Mouse (Mus musculus): ENCODE data around the gene Retreg3.
A peak's percentile ranks its signal among the peaks of the same experiment; 100 is the strongest.
"Not testable (repeated sequence)": the region's sequence is repeated elsewhere in the genome, so short reads cannot be mapped to it uniquely, and the experiment has no call there.

Gene Retreg3

DNA sequence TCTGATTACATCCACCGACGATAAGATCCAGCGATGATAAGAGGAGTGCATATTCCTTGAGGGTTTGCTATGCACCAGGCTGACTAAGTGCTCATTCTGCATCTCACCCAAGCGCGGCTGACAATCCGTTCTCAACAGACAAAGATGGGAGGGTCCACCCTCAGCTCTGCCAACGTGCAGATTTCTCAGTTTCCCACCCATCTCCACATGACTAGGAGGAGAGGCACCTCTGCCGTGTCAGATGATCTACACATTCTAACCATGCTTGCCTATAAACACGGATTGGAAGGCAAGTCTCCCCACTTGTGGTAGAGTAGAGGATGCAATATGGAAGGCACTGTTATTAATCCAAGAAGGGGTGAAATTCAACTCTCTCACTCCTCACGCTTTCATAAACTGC is 29.1 kb upstream of the Retreg3 start:
- DNase-seq (ENCODE audit: low read depth) = no peak

DNA sequence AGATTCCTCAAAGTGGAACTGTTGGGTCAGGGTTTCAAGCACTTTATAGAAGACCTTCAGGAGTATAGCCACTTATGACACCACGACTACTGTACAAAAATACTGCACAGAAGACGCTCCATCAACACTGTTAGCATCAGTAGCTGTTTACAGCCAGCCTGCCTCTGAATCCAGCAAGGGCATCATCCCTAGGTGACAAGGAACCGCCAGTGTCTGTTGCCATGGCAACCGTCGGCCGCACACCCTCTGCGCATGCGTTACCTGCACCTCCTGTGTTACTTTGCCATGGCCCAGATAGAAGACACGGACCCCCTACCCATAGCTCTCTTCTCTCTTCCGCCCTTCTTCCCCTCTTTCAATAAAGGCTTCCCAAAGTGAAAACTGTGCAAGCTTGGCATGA is 26.7 kb upstream of the Retreg3 start:
- no peak for DNase-seq (ENCODE audit: low read depth)

- DNase-seq (ENCODE audit: low read depth) = no peak
Observed at GRCm38 (mm10) chr11:101143338-101144225, 23.9 kb upstream of the Retreg3 start.

- no peak for DNase-seq (ENCODE audit: low read depth)
Observed at GRCm38 (mm10) chr11:101142215-101142967, 22.7 kb upstream of the Retreg3 start.

- no peak for DNase-seq (ENCODE audit: low read depth)
Observed at GRCm38 (mm10) chr11:101141088-101141487, 21.4 kb upstream of the Retreg3 start.

- DNase-seq (ENCODE audit: low read depth) = peak; percentile 50
Observed at GRCm38 (mm10) chr11:101140164-101140819, 20.6 kb upstream of the Retreg3 start.

GRCm38 (mm10) chr11:101138536-101139181 is 19.0 kb upstream of the Retreg3 start:
- no peak for DNase-seq (ENCODE audit: low read depth)

DNA sequence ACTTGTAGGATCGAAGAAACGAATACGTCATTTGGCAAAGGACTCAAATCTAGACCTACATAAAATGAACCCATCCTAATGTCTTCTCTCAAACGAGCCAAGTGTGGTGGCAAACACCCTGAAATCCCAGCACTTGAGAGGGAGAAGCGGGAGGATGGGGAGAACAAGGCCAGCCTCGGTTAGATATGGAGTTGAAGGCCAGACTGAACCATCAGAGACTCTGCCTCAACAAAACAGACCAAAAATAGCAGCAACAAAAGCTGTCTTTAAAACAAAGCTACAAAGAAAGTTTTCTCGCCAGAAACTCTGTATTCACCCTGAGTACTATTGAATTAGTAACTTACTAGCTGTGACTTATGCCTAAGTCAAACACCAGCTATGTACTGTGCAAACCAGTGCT is 17.3 kb upstream of the Retreg3 start:
- no peak for DNase-seq (ENCODE audit: low read depth)

GRCm38 (mm10) chr11:101134217-101134865 is 14.6 kb upstream of the Retreg3 start:
- no peak for DNase-seq (ENCODE audit: low read depth)

- no peak for DNase-seq (ENCODE audit: low read depth)
Observed at GRCm38 (mm10) chr11:101133037-101133436, 13.3 kb upstream of the Retreg3 start.

GRCm38 (mm10) chr11:101131701-101132100 is 12.0 kb upstream of the Retreg3 start:
- DNase-seq (ENCODE audit: low read depth) = peak; percentile 66

GRCm38 (mm10) chr11:101131187-101131586 is 11.5 kb upstream of the Retreg3 start:
- no peak for DNase-seq (ENCODE audit: low read depth)

DNA sequence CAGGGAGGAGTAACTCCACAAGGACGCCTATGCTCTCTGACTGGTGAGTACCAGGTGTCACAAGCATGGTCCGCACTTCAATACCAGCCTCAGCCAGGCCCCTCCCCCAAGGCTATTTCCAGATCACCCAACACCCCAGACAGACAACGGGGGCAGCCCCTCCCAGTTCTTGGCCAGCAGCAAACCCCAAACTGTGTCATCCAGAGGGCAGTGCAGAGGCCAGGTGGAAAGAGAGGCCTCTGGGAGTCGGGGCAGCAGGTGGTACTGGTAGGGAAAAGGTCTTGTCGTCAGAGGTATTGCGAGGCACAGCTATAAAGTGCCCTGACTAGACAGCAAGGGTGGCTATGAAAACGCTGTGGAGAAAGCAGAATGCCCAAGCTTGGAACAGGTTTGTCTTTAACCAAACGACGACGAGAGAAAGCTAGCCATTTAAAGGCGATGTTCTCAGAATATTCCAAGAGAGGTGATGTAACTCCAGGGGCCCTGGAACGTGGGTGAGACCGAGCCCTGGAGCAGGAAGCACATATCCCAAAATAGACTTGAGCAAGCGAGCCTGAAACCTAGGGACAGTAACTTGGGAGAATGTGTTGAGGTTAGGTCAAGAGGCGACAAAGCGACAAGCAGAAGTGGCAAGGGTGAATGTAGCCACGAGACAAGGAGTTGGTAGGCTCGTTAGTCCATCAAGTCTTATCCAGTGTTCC is 10.5 kb upstream of the Retreg3 start:
- DNase-seq (ENCODE audit: low read depth) = no peak

GRCm38 (mm10) chr11:101128996-101129577 is 9.4 kb upstream of the Retreg3 start:
- DNase-seq (ENCODE audit: low read depth) = no peak

DNA sequence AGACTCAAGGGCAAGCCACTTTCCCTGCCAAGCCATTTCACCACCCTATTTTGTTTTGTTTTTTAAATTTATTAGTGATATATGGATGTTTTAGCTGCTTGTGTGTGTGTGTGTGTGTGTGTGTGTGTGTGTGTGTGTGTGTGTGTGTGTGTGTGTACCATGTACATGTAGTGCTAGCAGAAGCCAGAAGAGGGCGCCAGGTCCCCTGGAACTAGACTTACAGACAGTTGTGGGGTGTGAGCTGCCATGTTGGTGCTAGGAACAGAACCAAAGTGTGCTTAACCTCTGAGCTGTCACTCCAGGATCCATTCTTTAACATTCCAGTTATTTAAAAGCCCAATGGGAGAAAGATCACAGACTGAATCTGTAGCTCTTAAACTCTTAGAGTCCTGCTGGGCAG is 7.4 kb upstream of the Retreg3 start:
- peak; percentile 35 for DNase-seq (ENCODE audit: low read depth)

- DNase-seq (ENCODE audit: low read depth) = not testable (repeated sequence)
Observed at GRCm38 (mm10) chr11:101125008-101125407, 5.3 kb upstream of the Retreg3 start.

GRCm38 (mm10) chr11:101124494-101124893 is 4.8 kb upstream of the Retreg3 start:
- DNase-seq (ENCODE audit: low read depth) = not testable (repeated sequence)

DNA sequence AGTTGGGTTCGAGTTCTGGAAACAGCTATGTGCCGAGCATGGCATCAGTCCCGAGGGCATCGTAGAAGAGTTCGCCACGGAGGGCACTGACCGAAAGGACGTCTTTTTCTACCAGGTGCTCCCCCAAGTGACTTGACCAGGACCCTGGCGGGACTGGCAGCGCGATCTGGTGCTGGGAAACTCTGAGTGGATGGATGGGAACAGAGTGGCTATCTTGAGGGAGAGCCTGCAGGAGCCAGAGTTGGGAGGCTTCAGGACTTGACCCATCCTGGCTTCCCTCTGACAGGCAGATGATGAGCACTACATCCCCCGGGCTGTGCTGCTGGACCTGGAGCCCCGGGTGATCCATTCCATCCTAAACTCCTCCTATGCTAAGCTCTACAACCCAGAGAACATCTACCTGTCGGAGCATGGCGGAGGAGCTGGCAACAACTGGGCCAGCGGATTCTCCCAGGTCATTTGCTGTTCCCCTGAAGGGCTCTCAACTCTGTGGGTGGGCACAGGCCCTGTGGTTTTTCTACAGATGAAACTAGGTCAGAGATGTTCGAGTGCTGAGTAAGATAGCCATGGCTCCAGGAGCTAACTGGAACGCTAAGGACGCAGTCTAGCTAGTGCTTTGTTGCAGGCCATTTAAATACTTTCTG is 974 bp upstream of the Retreg3 start:
- no peak for DNase-seq (ENCODE audit: low read depth)

GRCm38 (mm10) chr11:101119131-101119760 is 447 bp downstream of the Retreg3 start:
- peak; percentile 33 for DNase-seq (ENCODE audit: low read depth)

DNA sequence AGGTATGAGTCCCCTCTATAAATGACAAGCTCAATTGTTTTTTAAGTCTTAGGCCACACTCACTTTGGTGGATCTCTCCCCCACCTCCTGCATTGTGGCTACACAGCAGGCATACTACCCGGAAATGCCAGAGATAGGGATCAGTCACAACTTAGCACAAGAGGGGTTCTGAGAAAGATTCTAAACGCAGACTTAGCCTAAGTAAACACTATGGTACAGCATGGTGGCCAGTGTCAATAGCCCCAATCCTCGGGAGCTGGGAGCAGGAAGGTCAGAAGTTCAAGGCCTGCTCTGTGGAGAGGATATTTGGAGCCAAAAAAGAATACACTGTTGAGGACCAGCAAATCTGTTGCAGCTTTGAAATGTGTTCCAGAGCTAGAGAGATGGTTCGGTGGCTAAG is 1.6 kb downstream of the Retreg3 start:
- no peak for DNase-seq (ENCODE audit: low read depth)

All from NIH3T3 (cell line).